Mouse (Mus musculus): ENCODE measurements around the gene Fig4. TPM values are rescaled to one million over a fixed set of nuclear protein-coding genes. Genes with fewer than 3 reads are reported as not detected.

The Fig4 gene
- polyA plus RNA-seq, 1 experiment from 2014 or later: 7.5 TPM

DNA sequence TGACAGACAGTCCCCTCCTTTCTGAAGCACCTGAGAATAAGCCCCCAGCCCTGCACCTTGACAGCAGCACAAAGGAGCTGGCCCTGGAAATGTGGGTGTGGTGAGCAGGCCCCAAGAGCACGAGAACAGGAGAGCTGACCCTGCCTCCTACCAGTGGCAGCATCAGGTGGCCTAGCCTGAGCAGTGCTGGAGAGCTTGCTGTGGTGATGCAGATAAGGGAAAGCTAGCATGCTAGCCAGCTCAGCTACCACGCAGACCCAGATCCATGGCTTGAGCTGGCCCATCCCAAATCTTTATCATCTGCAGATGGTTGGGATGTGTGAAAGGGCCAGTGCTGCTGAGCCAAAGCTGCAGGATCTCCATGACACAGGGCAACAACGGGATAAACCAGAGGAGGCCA is 113.7 kb downstream of the Fig4 start:
- peak overlapping the region; percentile 86 for H3K27ac ChIP-seq (ENCODE audit: low read length)
- peak overlapping the region; percentile 17 for H3K4me2 ChIP-seq (ENCODE audit: low read depth, low read length)
- H3K9me3 ChIP-seq (replicated peaks; ENCODE audit: control insufficient read depth, low read length): no peaks in the 10 kb centered on the region
- H3K36me3 ChIP-seq (ENCODE audit: control insufficient read depth, insufficient read depth): no peaks in the 10 kb centered on the region
- H3K9ac ChIP-seq (ENCODE audit: low read depth, low read length): peak overlapping the region; percentile 43
- peak; percentile 100 for ATAC-seq (ENCODE audit: low read depth)
- no peak overlapping the region for H3K4me3 ChIP-seq (ENCODE audit: low read depth, low read length)
- H3K27me3 ChIP-seq (ENCODE audit: control insufficient read depth, insufficient read depth, low read depth, low read length): no peaks in the 10 kb centered on the region
- H3K4me1 ChIP-seq (ENCODE audit: control insufficient read depth, low read depth, low read length): peaks cover 22% of the 10 kb centered on the region
- WGBS (ENCODE audit: insufficient replicate concordance): 28% methylated on average over 3 of the region's 3 CpGs

DNA sequence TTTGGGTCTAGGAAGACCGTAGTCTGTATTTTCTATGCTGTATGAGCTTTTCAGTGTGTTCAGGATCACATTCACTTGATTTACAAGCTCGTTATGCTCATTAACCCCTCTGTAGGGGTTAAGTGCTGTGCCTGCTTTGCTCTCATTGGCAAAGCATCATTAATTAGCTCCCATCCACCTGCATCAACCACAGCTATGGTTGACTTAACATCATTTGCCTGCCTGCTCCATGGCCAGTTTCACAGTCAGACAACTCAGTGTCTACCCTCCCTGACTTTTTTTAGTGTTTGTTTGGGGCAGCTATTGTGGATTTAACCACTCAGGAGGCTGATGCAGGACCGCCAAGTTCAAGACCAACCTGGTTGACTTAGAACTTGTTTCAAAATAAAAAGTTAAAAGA is 119.1 kb downstream of the Fig4 start:
- Histone ChIP-seq H3K4me3 (ENCODE audit: low read depth, low read length) (no peak overlapping the region), H3K27me3 (ENCODE audit: control insufficient read depth, insufficient read depth, low read depth, low read length) (no peaks in the 10 kb centered on the region), H3K9me3 (replicated peaks; ENCODE audit: control insufficient read depth, low read length) (no peaks in the 10 kb centered on the region), H3K9ac (ENCODE audit: low read depth, low read length) (no peak overlapping the region), H3K4me2 (ENCODE audit: low read depth, low read length) (no peak overlapping the region), H3K27ac (ENCODE audit: low read length) (no peak overlapping the region), H3K36me3 (ENCODE audit: control insufficient read depth, insufficient read depth) (no peaks in the 10 kb centered on the region), H3K4me1 (ENCODE audit: control insufficient read depth, low read depth, low read length) (peaks cover 5% of the 10 kb centered on the region)
- no peak for ATAC-seq (ENCODE audit: low read depth)
- 78% methylated on average over 3 of the region's 3 CpGs for WGBS (ENCODE audit: insufficient replicate concordance)

DNA sequence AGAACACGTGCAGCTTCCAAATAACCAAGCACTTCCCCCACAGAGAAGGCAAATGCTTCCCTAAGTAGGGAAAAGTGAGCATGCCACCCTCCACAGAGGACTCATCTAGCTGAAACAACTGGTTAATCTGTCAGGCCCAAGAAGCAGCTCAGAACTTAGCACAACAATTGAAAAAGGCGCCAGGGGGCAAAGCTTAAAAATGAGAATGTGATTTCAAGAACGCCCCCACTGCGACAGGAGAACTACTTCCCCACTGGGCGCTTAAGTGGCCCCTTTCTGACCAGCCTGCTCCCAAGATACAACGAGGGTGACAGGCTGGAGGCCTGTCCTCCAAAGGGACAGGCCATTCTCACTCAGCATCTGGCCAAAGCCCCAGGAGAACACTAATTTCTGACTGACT is 120.4 kb downstream of the Fig4 start:
- H3K4me3 ChIP-seq (ENCODE audit: low read depth, low read length): no peak overlapping the region
- H3K9ac ChIP-seq (ENCODE audit: low read depth, low read length): no peak overlapping the region
- H3K27me3 ChIP-seq (ENCODE audit: control insufficient read depth, insufficient read depth, low read depth, low read length): no peaks in the 10 kb centered on the region
- no peaks in the 10 kb centered on the region for H3K36me3 ChIP-seq (ENCODE audit: control insufficient read depth, insufficient read depth)
- H3K27ac ChIP-seq (ENCODE audit: low read length): no peak overlapping the region
- H3K4me1 ChIP-seq (ENCODE audit: control insufficient read depth, low read depth, low read length): no peaks in the 10 kb centered on the region
- H3K4me2 ChIP-seq (ENCODE audit: low read depth, low read length): no peak overlapping the region
- WGBS (ENCODE audit: insufficient replicate concordance): 25% methylated on average over 6 of the region's 6 CpGs
- no peaks in the 10 kb centered on the region for H3K9me3 ChIP-seq (replicated peaks; ENCODE audit: control insufficient read depth, low read length)
- no peak for ATAC-seq (ENCODE audit: low read depth)

DNA sequence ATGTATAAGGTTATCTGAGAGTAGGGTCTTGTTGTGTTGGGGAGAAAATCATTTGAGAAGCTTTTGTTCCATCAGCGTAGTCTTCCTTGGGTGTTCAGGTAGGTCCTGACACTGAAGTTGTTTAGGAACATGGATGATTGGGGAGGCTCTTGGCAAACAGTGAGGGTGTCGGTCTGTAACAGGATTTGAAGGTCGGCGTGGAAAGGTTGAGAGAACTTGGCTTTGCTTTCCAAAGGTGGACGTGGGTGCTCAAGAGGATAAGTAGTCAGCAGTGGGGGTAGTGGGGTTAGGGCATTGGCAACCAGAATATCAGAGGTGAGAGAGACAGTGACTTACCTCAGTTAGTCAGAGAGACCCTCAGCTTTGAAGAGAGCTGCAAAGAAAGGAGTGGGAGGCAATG is 136.9 kb downstream of the Fig4 start:
- ATAC-seq (ENCODE audit: low read depth): no peak
- Histone ChIP-seq H3K4me1 (ENCODE audit: control insufficient read depth, low read depth, low read length) (no peaks in the 10 kb centered on the region), H3K9me3 (replicated peaks; ENCODE audit: control insufficient read depth, low read length) (no peaks in the 10 kb centered on the region), H3K27ac (ENCODE audit: low read length) (no peak overlapping the region), H3K27me3 (ENCODE audit: control insufficient read depth, insufficient read depth, low read depth, low read length) (no peaks in the 10 kb centered on the region; the same call in 1 of the 2 replicates), H3K4me3 (ENCODE audit: low read depth, low read length) (no peak overlapping the region), H3K36me3 (ENCODE audit: control insufficient read depth, insufficient read depth) (no peaks in the 10 kb centered on the region), H3K9ac (ENCODE audit: low read depth, low read length) (no peak overlapping the region), H3K4me2 (ENCODE audit: low read depth, low read length) (no peak overlapping the region)
- WGBS (ENCODE audit: insufficient replicate concordance): 71% methylated on average over 5 of the region's 5 CpGs

DNA sequence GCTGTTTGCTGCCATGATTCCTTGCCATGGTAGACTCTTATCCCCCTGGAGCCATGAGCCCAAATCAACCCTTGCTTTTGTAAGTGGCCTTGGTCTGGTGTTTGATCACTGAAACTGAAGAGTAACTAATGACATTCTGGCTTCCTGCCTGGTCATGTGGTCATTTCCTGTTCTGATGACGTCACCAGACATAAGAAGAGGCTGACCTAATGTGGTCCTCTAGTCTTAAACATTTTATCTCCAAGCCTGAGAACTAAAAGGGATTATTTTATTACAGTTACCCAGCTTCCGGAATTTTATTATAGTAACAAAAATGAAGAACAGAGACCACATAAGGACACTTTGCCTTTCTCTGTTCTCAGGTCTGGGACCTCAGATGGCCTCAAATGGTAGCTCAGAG is 140.0 kb downstream of the Fig4 start:
- Histone ChIP-seq H3K9me3 (replicated peaks; ENCODE audit: control insufficient read depth, low read length) (no peaks in the 10 kb centered on the region), H3K27ac (ENCODE audit: low read length) (no peak overlapping the region), H3K36me3 (ENCODE audit: control insufficient read depth, insufficient read depth) (no peaks in the 10 kb centered on the region), H3K4me3 (ENCODE audit: low read depth, low read length) (no peak overlapping the region), H3K4me1 (ENCODE audit: control insufficient read depth, low read depth, low read length) (no peaks in the 10 kb centered on the region), H3K9ac (ENCODE audit: low read depth, low read length) (no peak overlapping the region), H3K4me2 (ENCODE audit: low read depth, low read length) (no peak overlapping the region), H3K27me3 (ENCODE audit: control insufficient read depth, insufficient read depth, low read depth, low read length) (no peaks in the 10 kb centered on the region; the same call in 1 of the 2 replicates)
- no peak for ATAC-seq (ENCODE audit: low read depth)
- 44% methylated on average over 2 of the region's 2 CpGs for WGBS (ENCODE audit: insufficient replicate concordance)

DNA sequence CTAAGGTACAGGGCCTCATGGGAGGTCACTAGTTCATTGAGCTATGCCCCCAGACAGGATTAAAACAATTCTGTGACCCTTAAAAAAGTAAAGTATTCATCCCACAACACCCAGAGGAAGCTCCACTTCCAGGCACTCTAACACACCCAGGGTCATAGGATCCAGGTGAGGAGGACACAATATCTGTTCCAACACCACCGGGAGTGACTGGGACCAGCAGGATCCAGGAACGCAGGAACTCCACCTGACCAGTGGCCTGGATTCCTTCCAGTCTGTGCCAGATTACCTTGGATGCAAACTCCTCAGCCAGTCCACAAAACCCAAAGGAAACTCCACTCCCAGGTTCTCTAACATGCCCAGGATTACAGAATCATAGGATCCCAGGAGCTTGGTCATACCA is 145.8 kb downstream of the Fig4 start:
- H3K9me3 ChIP-seq (replicated peaks; ENCODE audit: control insufficient read depth, low read length): no peaks in the 10 kb centered on the region
- H3K4me3 ChIP-seq (ENCODE audit: low read depth, low read length): no peak overlapping the region
- WGBS (ENCODE audit: insufficient replicate concordance): 83% methylated on average over 2 of the region's 2 CpGs
- no peak for ATAC-seq (ENCODE audit: low read depth)
- peaks cover 10% of the 10 kb centered on the region for H3K4me1 ChIP-seq (ENCODE audit: control insufficient read depth, low read depth, low read length)
- H3K27me3 ChIP-seq (ENCODE audit: control insufficient read depth, insufficient read depth, low read depth, low read length): no peaks in the 10 kb centered on the region
- no peak overlapping the region for H3K9ac ChIP-seq (ENCODE audit: low read depth, low read length)
- no peak overlapping the region for H3K4me2 ChIP-seq (ENCODE audit: low read depth, low read length)
- no peak overlapping the region for H3K27ac ChIP-seq (ENCODE audit: low read length)
- H3K36me3 ChIP-seq (ENCODE audit: control insufficient read depth, insufficient read depth): no peaks in the 10 kb centered on the region

DNA sequence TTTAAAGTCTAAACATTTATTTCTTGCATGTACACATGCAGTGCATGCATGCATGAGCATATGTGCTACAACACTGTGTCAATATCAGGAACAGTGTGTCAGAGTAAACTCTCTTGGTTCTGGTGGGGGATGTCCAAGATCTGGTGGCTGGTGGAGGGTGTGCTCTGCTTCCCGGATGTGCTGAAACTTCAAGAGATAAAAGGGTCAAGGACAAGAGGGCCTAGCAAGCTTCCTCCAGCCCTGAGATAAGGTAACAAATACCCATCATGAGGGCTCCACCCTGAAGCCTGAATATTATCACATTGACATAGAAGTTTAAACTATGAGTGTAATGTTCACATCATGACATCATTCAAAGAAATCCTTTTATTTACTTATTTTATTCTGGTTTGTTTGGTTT is 146.4 kb downstream of the Fig4 start:
- ATAC-seq (ENCODE audit: low read depth): peak; percentile 65
- Histone ChIP-seq H3K27ac (ENCODE audit: low read length) (no peak overlapping the region), H3K4me2 (ENCODE audit: low read depth, low read length) (no peak overlapping the region), H3K4me3 (ENCODE audit: low read depth, low read length) (no peak overlapping the region), H3K9ac (ENCODE audit: low read depth, low read length) (no peak overlapping the region), H3K9me3 (replicated peaks; ENCODE audit: control insufficient read depth, low read length) (no peaks in the 10 kb centered on the region), H3K4me1 (ENCODE audit: control insufficient read depth, low read depth, low read length) (peaks cover 10% of the 10 kb centered on the region), H3K36me3 (ENCODE audit: control insufficient read depth, insufficient read depth) (no peaks in the 10 kb centered on the region), H3K27me3 (ENCODE audit: control insufficient read depth, insufficient read depth, low read depth, low read length) (no peaks in the 10 kb centered on the region)
- WGBS (ENCODE audit: insufficient replicate concordance): 28% methylated on average over 1 of the region's 1 CpGs

DNA sequence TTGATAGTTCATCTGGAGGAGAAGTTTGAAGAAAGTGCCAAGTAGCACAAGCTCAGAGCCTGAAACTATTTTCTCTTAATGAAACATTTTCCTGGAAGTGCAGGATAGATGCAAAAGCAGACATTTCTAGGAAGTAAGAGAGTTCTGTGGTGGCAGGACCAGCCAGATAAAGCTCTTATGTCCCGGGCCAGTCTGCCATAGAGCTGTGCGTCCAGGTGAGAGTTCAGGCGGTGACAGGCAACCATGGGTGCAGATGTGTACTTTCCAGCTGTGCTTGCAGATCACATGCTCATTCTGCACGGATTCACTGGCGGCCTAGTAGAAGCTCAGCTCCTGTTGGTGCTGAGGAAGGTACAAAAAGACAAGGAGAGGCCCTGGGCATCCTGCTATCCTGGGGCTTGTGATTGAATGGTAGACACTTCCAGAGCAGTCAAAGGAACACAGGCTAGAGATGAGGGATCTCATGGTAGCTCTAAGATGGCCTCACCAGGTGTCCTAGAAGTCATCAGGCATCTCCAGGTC is 149.8 kb downstream of the Fig4 start:
- Histone ChIP-seq H3K4me1 (ENCODE audit: control insufficient read depth, low read depth, low read length) (peaks cover 15% of the 10 kb centered on the region), H3K27ac (ENCODE audit: low read length) (no peak overlapping the region), H3K4me2 (ENCODE audit: low read depth, low read length) (no peak overlapping the region), H3K9ac (ENCODE audit: low read depth, low read length) (no peak overlapping the region), H3K4me3 (ENCODE audit: low read depth, low read length) (no peak overlapping the region), H3K27me3 (ENCODE audit: control insufficient read depth, insufficient read depth, low read depth, low read length) (no peaks in the 10 kb centered on the region), H3K9me3 (replicated peaks; ENCODE audit: control insufficient read depth, low read length) (no peaks in the 10 kb centered on the region), H3K36me3 (ENCODE audit: control insufficient read depth, insufficient read depth) (no peaks in the 10 kb centered on the region)
- ATAC-seq (ENCODE audit: low read depth): no peak
- 66% methylated on average over 5 of the region's 5 CpGs for WGBS (ENCODE audit: insufficient replicate concordance)

DNA sequence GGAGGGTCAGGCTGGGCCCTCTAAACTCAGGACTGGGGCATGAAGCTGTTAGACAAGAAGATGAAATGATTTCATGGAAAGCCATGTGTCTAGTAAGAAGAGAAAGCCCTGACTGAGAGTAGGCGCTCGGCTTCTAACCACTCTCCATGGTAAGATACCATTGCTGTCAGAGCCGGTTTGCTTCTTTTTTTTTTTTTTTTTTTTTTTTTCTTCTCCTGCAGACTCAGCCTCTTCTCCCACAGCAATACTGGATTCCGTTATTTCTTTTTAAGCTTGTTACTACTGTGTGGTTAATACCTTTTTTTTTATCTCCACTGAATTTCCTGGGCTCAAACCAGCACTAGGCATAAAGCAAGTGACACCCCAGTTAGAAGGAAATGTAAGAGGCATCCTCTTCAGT is 151.2 kb downstream of the Fig4 start:
- WGBS (ENCODE audit: insufficient replicate concordance): 74% methylated on average over 4 of the region's 4 CpGs
- Histone ChIP-seq H3K4me1 (ENCODE audit: control insufficient read depth, low read depth, low read length) (peaks cover 16% of the 10 kb centered on the region), H3K4me3 (ENCODE audit: low read depth, low read length) (no peak overlapping the region), H3K36me3 (ENCODE audit: control insufficient read depth, insufficient read depth) (no peaks in the 10 kb centered on the region), H3K27ac (ENCODE audit: low read length) (no peak overlapping the region; the same call in 1 of the 2 replicates), H3K9me3 (replicated peaks; ENCODE audit: control insufficient read depth, low read length) (no peaks in the 10 kb centered on the region), H3K27me3 (ENCODE audit: control insufficient read depth, insufficient read depth, low read depth, low read length) (no peaks in the 10 kb centered on the region), H3K4me2 (ENCODE audit: low read depth, low read length) (no peak overlapping the region), H3K9ac (ENCODE audit: low read depth, low read length) (0 out of 2 replicates have a peak overlapping the region, but pooled peaks have one; percentile 7)
- ATAC-seq (ENCODE audit: low read depth): no peak
